Mouse (Mus musculus) thymus, postnatal 4 days (tissue): ENCODE measurements around the gene Hip1.

Experiments
- DNase-seq: peaks from one replicate; pipeline ENCODE4 v3.0.0; 2021

The Hip1 gene

DNA sequence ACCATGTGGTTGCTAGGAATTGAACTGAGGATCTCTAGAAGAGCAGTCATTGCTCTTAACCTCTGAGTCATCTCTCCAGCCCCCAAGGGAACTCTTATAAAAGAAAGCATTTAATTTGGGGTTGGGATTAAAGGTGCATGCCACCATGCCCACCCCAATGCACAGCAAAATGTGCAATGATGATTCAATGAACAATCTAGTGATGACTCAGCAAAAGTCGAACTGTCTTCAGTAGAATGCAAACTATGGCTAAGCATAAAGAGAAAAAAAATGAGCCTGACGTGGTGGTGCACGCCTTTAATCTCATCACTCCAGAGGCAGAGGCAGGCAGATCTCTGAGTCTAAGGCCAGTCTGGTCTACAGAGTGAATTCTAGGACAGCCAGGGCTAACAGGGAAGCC is 182.3 kb downstream of the Hip1 start:
- DNase-seq = no peak

DNA sequence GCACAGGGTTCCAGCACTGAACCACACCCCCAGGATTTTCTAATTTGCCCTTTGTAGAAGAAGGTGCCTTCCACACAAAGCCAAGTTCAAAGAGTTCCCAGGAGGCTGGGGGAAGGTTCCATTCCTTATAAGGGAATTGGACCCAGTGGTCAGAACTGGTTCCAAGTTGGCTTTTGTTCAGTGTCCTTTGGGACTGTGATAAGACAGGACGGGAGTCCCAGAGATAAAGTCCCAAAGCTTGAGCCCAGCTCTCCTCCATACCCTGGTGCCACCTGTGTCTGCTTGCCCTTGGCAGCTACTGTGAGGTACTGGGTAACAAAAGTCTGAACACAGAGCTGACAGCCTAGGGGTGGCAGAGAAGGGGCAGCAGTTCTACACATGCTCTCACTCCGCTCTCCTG is 185.1 kb downstream of the Hip1 start:
- DNase-seq = no peak

DNA sequence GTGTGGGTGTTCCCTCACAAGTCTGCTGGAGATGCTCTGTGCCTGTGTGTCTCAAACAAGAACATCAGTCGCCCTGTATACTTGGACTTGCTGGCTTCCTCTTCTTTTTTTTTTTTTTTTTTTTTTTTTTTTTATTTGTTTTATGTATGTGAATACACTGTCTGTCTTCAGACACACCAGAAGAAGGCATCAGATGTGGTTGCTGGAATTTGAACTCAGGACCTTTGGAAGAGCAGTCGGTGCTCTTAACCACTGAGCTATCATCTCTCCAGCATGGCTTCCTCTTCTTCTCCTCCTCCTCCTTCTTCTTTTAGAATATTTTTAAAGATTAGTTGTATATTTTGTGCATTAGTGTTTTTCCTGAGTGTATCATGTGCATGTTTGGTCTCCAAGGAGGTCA is 187.4 kb downstream of the Hip1 start:
- no peak for DNase-seq
